Mouse (Mus musculus): ENCODE data around the gene Zfp771. TPM values are rescaled to one million over a fixed set of nuclear protein-coding genes. Genes with fewer than 3 reads are reported as not detected.

The Zfp771 gene
- polyA plus RNA-seq, 1 experiment from 2014 or later, result 54.9 TPM

DNA sequence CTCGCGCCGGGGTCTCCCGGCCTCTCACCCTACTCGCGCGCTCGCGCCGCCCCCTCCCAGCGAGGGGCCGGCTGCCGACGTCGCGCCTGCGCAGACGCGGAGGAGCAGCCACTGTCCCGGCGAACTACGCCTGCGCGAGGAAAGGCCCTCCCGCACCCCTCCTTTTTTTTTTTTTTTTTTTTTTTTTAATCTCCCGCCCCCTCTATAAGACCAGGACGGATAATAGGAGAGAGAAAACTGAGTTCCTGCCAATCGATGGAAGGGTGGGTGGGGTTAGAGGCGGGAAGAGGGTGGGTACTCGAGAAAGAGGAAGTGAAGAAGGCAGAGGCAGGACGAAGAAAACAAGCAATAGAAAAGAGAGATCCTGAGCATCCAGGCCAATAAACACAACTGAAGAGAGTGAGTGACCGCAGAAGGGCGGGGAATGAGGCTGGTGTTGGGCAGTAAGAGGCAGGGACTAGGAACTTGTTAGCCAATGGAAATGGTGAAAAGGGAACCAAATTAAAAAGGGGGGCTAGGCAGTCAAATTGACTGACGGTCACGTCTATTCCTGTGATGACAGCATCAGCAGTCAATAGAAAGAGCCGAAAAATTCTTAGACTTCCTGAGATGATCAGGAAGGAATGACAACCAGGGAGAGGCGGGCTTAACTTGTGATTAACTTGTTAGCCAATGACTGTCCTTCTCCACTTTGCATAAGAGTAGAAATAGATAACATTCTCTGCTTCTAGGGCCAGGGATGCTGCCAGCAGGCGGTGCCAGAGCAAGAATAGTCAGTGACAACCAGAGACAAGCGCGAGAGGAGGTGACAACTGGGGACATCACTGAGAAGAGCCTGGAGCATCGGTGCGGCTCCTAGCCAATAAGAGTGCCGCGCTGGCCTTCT, 35.3 kb upstream of the Zfp771 start, which contains the start of gene Mylpf:
TSS of gene Mylpf (plus strand) at position 338 of the 886 bp plus-strand sequence.
- ATAC-seq (ENCODE audit: insufficient number of reproducible peaks, insufficient read depth, low FRiP score, low read depth), result peak; percentile 95
- H3K27ac ChIP-seq (ENCODE audit: low read length), result peak within 1 kb of the TSS; percentile 79
- H3K4me1 ChIP-seq (ENCODE audit: control insufficient read depth, insufficient read depth, low read length), result peaks cover 12% of the 10 kb centered on the region
- no peaks in the 10 kb centered on the region for H3K27me3 ChIP-seq (ENCODE audit: control insufficient read depth, insufficient read depth, low read length)
- peak within 1 kb of the TSS; percentile 76 for H3K4me3 ChIP-seq (ENCODE audit: low read depth, low read length)
- H3K4me2 ChIP-seq (replicated peaks; ENCODE audit: low read depth, low read length), result peak within 1 kb of the TSS; percentile 96
- H3K36me3 ChIP-seq (ENCODE audit: control insufficient read depth, insufficient read depth, low read length), result peaks cover 6% of the 10 kb centered on the region
- peak within 1 kb of the TSS; percentile 89 for H3K9ac ChIP-seq (replicated peaks; ENCODE audit: low read depth, low read length)
- WGBS, result under 1% methylated on average over 34 of the region's 44 CpGs
- no peaks in the 10 kb centered on the region for H3K9me3 ChIP-seq (ENCODE audit: control insufficient read depth, low read depth, low read length)

DNA sequence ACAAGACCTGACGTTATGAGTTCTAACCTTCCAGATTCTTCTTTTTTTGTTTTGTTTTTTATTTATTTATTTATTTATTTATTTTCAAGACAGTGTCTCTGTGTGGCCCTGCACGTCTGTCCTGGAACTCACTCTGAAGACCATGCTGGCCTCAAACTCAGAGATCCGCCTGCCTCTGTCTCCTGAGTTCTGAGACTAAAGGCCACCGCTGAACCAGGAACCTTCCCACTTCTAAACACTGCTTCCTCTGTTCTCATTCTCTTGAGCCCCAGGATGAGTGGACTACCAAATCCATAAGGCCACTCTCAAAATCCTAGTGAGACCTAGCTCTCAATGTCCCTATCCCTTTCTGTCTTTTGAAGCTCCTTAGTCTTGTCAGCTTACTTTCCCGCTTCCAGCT, 34.2 kb upstream of the Zfp771 start:
- peak overlapping the region; percentile 74; the same call in 1 of the 2 replicates for H3K27ac ChIP-seq (ENCODE audit: low read length)
- H3K4me3 ChIP-seq (ENCODE audit: low read depth, low read length), result 0 out of 2 replicates have a peak overlapping the region, but pooled peaks have one; percentile 76
- WGBS, result 83% methylated on average over 5 of the region's 5 CpGs
- no peaks in the 10 kb centered on the region for H3K27me3 ChIP-seq (ENCODE audit: control insufficient read depth, insufficient read depth, low read length)
- no peak for ATAC-seq (ENCODE audit: insufficient number of reproducible peaks, insufficient read depth, low FRiP score, low read depth)
- no peak overlapping the region for H3K9ac ChIP-seq (replicated peaks; ENCODE audit: low read depth, low read length)
- peaks cover 2% of the 10 kb centered on the region; the same call in 1 of the 2 replicates for H3K36me3 ChIP-seq (ENCODE audit: control insufficient read depth, insufficient read depth, low read length)
- H3K4me1 ChIP-seq (ENCODE audit: control insufficient read depth, insufficient read depth, low read length), result peaks cover 12% of the 10 kb centered on the region
- no peaks in the 10 kb centered on the region for H3K9me3 ChIP-seq (ENCODE audit: control insufficient read depth, low read depth, low read length)
- peak overlapping the region; percentile 44 for H3K4me2 ChIP-seq (replicated peaks; ENCODE audit: low read depth, low read length)

DNA sequence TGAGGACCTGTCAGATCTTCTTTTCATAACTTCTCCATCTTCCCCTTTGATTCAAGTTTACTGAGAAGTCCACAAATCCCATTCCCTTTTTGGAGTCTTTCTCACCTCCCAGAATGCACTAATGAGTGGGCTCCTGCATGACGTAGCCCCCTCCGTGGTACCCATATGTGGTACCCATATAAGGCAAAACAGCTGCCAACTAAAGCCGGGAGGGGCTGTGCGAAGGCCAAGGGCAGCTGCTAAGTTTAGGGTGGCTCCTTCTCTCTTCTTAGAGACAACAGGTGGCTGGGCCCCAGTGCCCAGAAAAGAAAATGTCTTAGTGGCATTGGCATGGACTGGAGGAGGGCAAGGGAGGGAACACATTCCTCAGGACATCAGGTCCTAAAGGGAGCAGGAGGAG, 33.8 kb upstream of the Zfp771 start:
- Histone ChIP-seq H3K4me1 (ENCODE audit: control insufficient read depth, insufficient read depth, low read length) (peaks cover 8% of the 10 kb centered on the region), H3K4me3 (ENCODE audit: low read depth, low read length) (no peak overlapping the region), H3K27me3 (ENCODE audit: control insufficient read depth, insufficient read depth, low read length) (no peaks in the 10 kb centered on the region), H3K9ac (replicated peaks; ENCODE audit: low read depth, low read length) (no peak overlapping the region), H3K4me2 (replicated peaks; ENCODE audit: low read depth, low read length) (no peak overlapping the region), H3K27ac (ENCODE audit: low read length) (no peak overlapping the region), H3K36me3 (ENCODE audit: control insufficient read depth, insufficient read depth, low read length) (no peaks in the 10 kb centered on the region; the same call in 1 of the 2 replicates), H3K9me3 (ENCODE audit: control insufficient read depth, low read depth, low read length) (no peaks in the 10 kb centered on the region)
- no peak for ATAC-seq (ENCODE audit: insufficient number of reproducible peaks, insufficient read depth, low FRiP score, low read depth)
- WGBS, result 93% methylated on average over 4 of the region's 4 CpGs

DNA sequence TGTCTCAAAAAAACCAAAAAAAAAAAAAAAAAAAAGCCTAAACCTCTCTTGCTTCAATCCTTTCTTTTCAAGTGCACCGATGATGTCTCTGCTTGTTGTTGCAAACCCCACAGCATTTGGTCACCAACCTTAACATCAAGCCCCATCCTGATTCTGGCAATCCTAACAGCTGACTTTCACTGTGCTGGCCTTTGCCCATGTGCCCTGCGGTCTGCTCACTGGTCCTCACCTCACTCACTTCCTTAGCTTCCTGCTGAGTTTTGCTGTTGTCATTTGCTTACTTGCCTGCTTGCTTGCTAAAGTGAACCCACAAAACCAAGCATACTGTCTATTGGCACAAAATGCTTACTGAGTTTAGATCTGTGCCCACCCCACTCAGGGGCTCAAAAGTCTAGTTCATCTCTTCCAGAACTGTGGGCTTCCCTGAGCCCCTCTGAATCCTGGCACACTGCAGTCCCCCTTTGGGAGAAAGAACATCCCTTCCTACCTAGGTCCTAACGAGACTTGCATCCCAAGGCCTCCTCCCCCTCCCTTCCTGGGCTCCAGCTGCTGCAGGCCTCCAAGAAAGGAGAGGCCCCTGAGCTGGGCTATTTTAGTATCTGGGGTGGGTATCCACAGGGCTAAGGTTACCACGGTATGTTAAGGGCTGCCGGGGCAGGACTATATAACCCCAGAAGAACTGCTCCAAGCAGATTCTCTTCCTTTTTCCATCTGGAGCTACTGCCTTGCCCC, 32.9 kb upstream of the Zfp771 start:
- Histone ChIP-seq H3K36me3 (ENCODE audit: control insufficient read depth, insufficient read depth, low read length) (no peaks in the 10 kb centered on the region), H3K4me1 (ENCODE audit: control insufficient read depth, insufficient read depth, low read length) (peaks cover 6% of the 10 kb centered on the region), H3K9ac (replicated peaks; ENCODE audit: low read depth, low read length) (no peak overlapping the region), H3K9me3 (ENCODE audit: control insufficient read depth, low read depth, low read length) (no peaks in the 10 kb centered on the region), H3K4me3 (ENCODE audit: low read depth, low read length) (no peak overlapping the region), H3K27me3 (ENCODE audit: control insufficient read depth, insufficient read depth, low read length) (no peaks in the 10 kb centered on the region), H3K4me2 (replicated peaks; ENCODE audit: low read depth, low read length) (no peak overlapping the region), H3K27ac (ENCODE audit: low read length) (no peak overlapping the region)
- no peak for ATAC-seq (ENCODE audit: insufficient number of reproducible peaks, insufficient read depth, low FRiP score, low read depth)
- 74% methylated on average over 5 of the region's 5 CpGs for WGBS

DNA sequence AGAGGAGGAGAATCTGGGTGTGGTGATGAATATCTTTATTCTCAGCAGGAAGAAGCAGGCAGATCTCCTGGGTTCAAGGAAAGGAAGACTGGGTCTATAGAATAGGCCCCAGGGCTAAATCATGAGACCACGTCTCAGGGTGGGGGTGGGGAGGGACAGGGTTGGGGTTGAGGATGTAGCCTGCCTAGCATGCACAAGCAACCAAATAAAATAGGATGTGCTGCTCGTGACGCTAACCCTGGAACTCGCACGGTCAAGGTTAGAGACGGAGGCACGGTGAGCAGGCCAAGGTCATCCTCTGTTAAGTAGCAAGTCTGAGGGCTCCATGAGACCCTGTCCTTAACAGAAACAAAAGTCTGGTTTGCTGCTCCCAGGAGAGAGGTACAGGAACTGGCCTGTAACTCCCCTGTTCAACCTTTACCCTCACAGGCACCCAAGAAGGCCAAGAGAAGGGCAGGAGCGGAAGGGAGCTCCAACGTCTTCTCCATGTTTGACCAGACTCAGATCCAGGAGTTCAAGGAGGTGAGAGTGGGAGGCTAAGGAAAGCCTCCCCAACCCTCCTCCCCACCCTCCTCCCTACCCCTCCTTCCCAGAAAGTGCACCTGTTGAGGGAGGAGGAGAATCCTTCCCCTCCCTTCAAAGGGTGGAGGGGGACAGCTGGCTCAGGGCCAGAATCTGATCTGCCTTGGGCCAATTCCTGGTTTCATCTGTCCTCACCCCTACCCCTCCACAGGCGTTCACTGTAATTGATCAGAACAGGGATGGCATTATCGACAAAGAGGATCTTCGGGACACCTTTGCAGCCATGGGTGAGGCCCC, 31.4 kb upstream of the Zfp771 start:
- Histone ChIP-seq H3K36me3 (ENCODE audit: control insufficient read depth, insufficient read depth, low read length) (no peaks in the 10 kb centered on the region), H3K4me2 (replicated peaks; ENCODE audit: low read depth, low read length) (no peak overlapping the region), H3K27ac (ENCODE audit: low read length) (no peak overlapping the region), H3K9me3 (ENCODE audit: control insufficient read depth, low read depth, low read length) (no peaks in the 10 kb centered on the region), H3K27me3 (ENCODE audit: control insufficient read depth, insufficient read depth, low read length) (no peaks in the 10 kb centered on the region), H3K4me3 (ENCODE audit: low read depth, low read length) (no peak overlapping the region), H3K9ac (replicated peaks; ENCODE audit: low read depth, low read length) (no peak overlapping the region), H3K4me1 (ENCODE audit: control insufficient read depth, insufficient read depth, low read length) (no peaks in the 10 kb centered on the region; the same call in 1 of the 2 replicates)
- 91% methylated on average over 12 of the region's 12 CpGs for WGBS
- ATAC-seq (ENCODE audit: insufficient number of reproducible peaks, insufficient read depth, low FRiP score, low read depth), result no peak

DNA sequence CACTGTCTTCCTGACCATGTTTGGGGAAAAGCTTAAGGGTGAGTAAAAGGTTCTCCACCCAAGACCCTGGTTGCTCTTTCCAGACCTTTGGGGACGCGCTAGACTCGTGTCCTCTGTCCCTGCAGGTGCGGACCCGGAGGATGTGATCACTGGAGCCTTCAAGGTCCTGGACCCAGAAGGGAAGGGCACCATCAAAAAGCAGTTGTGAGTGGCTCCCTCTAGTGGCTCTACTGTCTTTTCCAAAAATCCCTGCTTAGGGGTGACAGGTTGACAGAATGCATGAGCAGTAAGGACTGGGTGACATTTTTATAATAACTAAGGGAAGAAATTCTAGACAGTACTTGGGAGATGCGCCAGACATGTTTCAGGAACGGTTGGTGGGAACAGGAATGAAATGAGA, 30.6 kb upstream of the Zfp771 start:
- ATAC-seq (ENCODE audit: insufficient number of reproducible peaks, insufficient read depth, low FRiP score, low read depth), result no peak
- Histone ChIP-seq H3K4me1 (ENCODE audit: control insufficient read depth, insufficient read depth, low read length) (no peaks in the 10 kb centered on the region; the same call in 1 of the 2 replicates), H3K36me3 (ENCODE audit: control insufficient read depth, insufficient read depth, low read length) (no peaks in the 10 kb centered on the region), H3K9me3 (ENCODE audit: control insufficient read depth, low read depth, low read length) (no peaks in the 10 kb centered on the region), H3K27me3 (ENCODE audit: control insufficient read depth, insufficient read depth, low read length) (no peaks in the 10 kb centered on the region), H3K9ac (replicated peaks; ENCODE audit: low read depth, low read length) (no peak overlapping the region), H3K4me2 (replicated peaks; ENCODE audit: low read depth, low read length) (no peak overlapping the region), H3K27ac (ENCODE audit: low read length) (no peak overlapping the region), H3K4me3 (ENCODE audit: low read depth, low read length) (no peak overlapping the region)
- WGBS, result 43% methylated on average over 7 of the region's 7 CpGs

DNA sequence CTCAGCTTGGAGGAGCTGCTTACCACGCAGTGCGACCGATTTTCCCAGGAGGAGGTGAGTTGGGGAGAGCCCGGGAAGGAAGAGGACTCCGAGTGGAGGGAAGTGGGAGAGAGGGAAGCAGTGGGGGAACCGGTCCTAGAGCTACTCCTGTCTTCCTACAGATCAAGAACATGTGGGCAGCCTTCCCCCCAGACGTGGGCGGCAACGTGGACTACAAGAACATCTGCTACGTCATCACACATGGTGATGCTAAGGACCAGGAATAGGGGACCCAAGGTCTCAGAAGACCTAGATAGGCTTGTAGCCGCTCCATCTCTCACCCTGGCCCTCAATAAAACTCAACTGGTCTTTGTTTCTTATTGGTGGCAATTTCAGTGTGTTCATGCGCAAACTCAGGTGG, 30.1 kb upstream of the Zfp771 start:
- no peak overlapping the region for H3K4me2 ChIP-seq (replicated peaks; ENCODE audit: low read depth, low read length)

DNA sequence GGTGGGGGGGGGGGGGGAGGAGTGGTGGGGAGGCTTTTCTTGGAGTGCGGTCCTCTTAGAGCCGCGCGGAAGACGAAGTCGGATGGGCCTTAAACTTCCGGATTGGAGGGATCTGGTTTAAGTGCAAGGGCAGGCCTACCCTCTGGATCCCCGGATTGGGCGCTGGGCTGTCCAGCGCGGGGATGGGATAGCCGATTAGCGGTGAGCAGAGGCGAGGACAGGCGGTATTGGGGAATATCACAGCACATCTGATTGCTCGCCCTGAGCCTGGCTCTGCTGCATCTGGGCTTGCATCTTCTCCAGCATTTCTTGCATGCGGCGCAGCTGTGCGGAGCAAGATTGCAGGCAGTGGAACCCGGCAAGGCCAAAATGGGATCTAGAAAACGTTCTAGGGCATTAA, 29.6 kb upstream of the Zfp771 start:
- no peaks in the 10 kb centered on the region for H3K36me3 ChIP-seq (ENCODE audit: control insufficient read depth, insufficient read depth, low read length)
- no peak for ATAC-seq (ENCODE audit: insufficient number of reproducible peaks, insufficient read depth, low FRiP score, low read depth)
- H3K27me3 ChIP-seq (ENCODE audit: control insufficient read depth, insufficient read depth, low read length), result no peaks in the 10 kb centered on the region
- peak overlapping the region; percentile 19; the same call in 1 of the 2 replicates for H3K4me3 ChIP-seq (ENCODE audit: low read depth, low read length)
- peak overlapping the region; percentile 41 for H3K4me2 ChIP-seq (replicated peaks; ENCODE audit: low read depth, low read length)
- H3K27ac ChIP-seq (ENCODE audit: low read length), result no peak overlapping the region; the same call in 1 of the 2 replicates
- H3K9ac ChIP-seq (replicated peaks; ENCODE audit: low read depth, low read length), result no peak overlapping the region; the same call in 1 of the 2 replicates
- WGBS, result 34% methylated on average over 21 of the region's 21 CpGs
- H3K9me3 ChIP-seq (ENCODE audit: control insufficient read depth, low read depth, low read length), result no peaks in the 10 kb centered on the region
- H3K4me1 ChIP-seq (ENCODE audit: control insufficient read depth, insufficient read depth, low read length), result no peaks in the 10 kb centered on the region; the same call in 1 of the 2 replicates

More for the DNA sequence above, 30.1 kb upstream of the Zfp771 start:
- Histone ChIP-seq H3K4me3 (ENCODE audit: low read depth, low read length) (no peak overlapping the region), H3K36me3 (ENCODE audit: control insufficient read depth, insufficient read depth, low read length) (no peaks in the 10 kb centered on the region), H3K27me3 (ENCODE audit: control insufficient read depth, insufficient read depth, low read length) (no peaks in the 10 kb centered on the region), H3K9ac (replicated peaks; ENCODE audit: low read depth, low read length) (no peak overlapping the region), H3K27ac (ENCODE audit: low read length) (no peak overlapping the region), H3K4me1 (ENCODE audit: control insufficient read depth, insufficient read depth, low read length) (no peaks in the 10 kb centered on the region; the same call in 1 of the 2 replicates), H3K9me3 (ENCODE audit: control insufficient read depth, low read depth, low read length) (no peaks in the 10 kb centered on the region)
- no peak for ATAC-seq (ENCODE audit: insufficient number of reproducible peaks, insufficient read depth, low FRiP score, low read depth)
- 58% methylated on average over 12 of the region's 12 CpGs for WGBS
